Mouse (Mus musculus): ENCODE results near the gene Ypel4.
A peak's percentile ranks its signal among the peaks of the same experiment; 100 is the strongest.

Ypel4 gene

GRCm38 (mm10) chr2:84761840-84762239, 28.0 kb downstream of the Ypel4 start:
- DNase-seq (ENCODE audit: low spot score), result no peak

GRCm38 (mm10) chr2:84762295-84762694, 28.4 kb downstream of the Ypel4 start:
- no peak for DNase-seq (ENCODE audit: low spot score)

- no peak for DNase-seq (ENCODE audit: low spot score)
Observed at GRCm38 (mm10) chr2:84762818-84763217, 29.0 kb downstream of the Ypel4 start.

GRCm38 (mm10) chr2:84770501-84770900, 36.6 kb downstream of the Ypel4 start:
- DNase-seq (ENCODE audit: low spot score), result no peak

GRCm38 (mm10) chr2:84772454-84772853, 38.6 kb downstream of the Ypel4 start:
- no peak for DNase-seq (ENCODE audit: low spot score)

- no peak for DNase-seq (ENCODE audit: low spot score)
Observed at GRCm38 (mm10) chr2:84773195-84773594, 39.3 kb downstream of the Ypel4 start.

- peak; percentile 65 for DNase-seq (ENCODE audit: low spot score)
Observed at GRCm38 (mm10) chr2:84774751-84775150, 40.9 kb downstream of the Ypel4 start.

GRCm38 (mm10) chr2:84775241-84775640, 41.4 kb downstream of the Ypel4 start, which contains the start of gene Serping1:
Gene Serping1 (minus strand): TSS chr2:84775444.
- no peak for DNase-seq (ENCODE audit: low spot score)

GRCm38 (mm10) chr2:84775665-84776064, 41.8 kb downstream of the Ypel4 start:
- no peak for DNase-seq (ENCODE audit: low spot score)

- no peak for DNase-seq (ENCODE audit: low spot score)
Observed at GRCm38 (mm10) chr2:84777706-84778105, 43.8 kb downstream of the Ypel4 start.

GRCm38 (mm10) chr2:84779210-84779609, 45.4 kb downstream of the Ypel4 start:
- DNase-seq (ENCODE audit: low spot score), result no peak

- DNase-seq (ENCODE audit: low spot score), result no peak
Observed at GRCm38 (mm10) chr2:84783315-84783714, 49.5 kb downstream of the Ypel4 start.

GRCm38 (mm10) chr2:84783840-84784566, 50.1 kb downstream of the Ypel4 start:
- no peak for DNase-seq (ENCODE audit: low spot score)

Measured in ovary, postnatal 36 days (tissue).